Mouse (Mus musculus): ENCODE measurements around the gene Kremen1.
A peak's percentile ranks its signal among the peaks of the same experiment; 100 is the strongest.

Kremen1 gene

GRCm38 (mm10) chr11:5215401-5216187 lies 45.8 kb downstream of the Kremen1 start:
- DNase-seq (ENCODE audit: low read depth, low spot score), result no peak

GRCm38 (mm10) chr11:5214483-5215040 lies 46.8 kb downstream of the Kremen1 start:
- DNase-seq (ENCODE audit: low read depth, low spot score), result no peak

- no peak for DNase-seq (ENCODE audit: low read depth, low spot score)
Observed at GRCm38 (mm10) chr11:5203054-5203453, 58.3 kb downstream of the Kremen1 start.

- DNase-seq (ENCODE audit: low read depth, low spot score), result no peak
Observed at GRCm38 (mm10) chr11:5201799-5202680, 59.3 kb downstream of the Kremen1 start.

GRCm38 (mm10) chr11:5199879-5200278 lies 61.5 kb downstream of the Kremen1 start:
- no peak for DNase-seq (ENCODE audit: low read depth, low spot score)

GRCm38 (mm10) chr11:5197068-5197467 lies 64.3 kb downstream of the Kremen1 start:
- no peak for DNase-seq (ENCODE audit: low read depth, low spot score)

GRCm38 (mm10) chr11:5196583-5196982 lies 64.8 kb downstream of the Kremen1 start:
- DNase-seq (ENCODE audit: low read depth, low spot score), result no peak

GRCm38 (mm10) chr11:5193576-5193881 lies 67.8 kb downstream of the Kremen1 start:
- no peak for DNase-seq (ENCODE audit: low read depth, low spot score)

GRCm38 (mm10) chr11:5192840-5193575 lies 68.3 kb downstream of the Kremen1 start:
- no peak for DNase-seq (ENCODE audit: low read depth, low spot score)

- no peak for DNase-seq (ENCODE audit: low read depth, low spot score)
Observed at GRCm38 (mm10) chr11:5192084-5192516, 69.3 kb downstream of the Kremen1 start.

- DNase-seq (ENCODE audit: low read depth, low spot score), result no peak
Observed at GRCm38 (mm10) chr11:5189239-5189933, 72.0 kb downstream of the Kremen1 start.

GRCm38 (mm10) chr11:5188170-5188569 lies 73.2 kb downstream of the Kremen1 start:
- no peak for DNase-seq (ENCODE audit: low read depth, low spot score)

GRCm38 (mm10) chr11:5184832-5185231 lies 76.5 kb downstream of the Kremen1 start:
- DNase-seq (ENCODE audit: low read depth, low spot score), result no peak

GRCm38 (mm10) chr11:5184250-5184649 lies 77.1 kb downstream of the Kremen1 start:
- DNase-seq (ENCODE audit: low read depth, low spot score), result no peak

GRCm38 (mm10) chr11:5182870-5183269 lies 78.5 kb downstream of the Kremen1 start:
- DNase-seq (ENCODE audit: low read depth, low spot score), result no peak

- peak; percentile 67 for DNase-seq (ENCODE audit: low read depth, low spot score)
Observed at GRCm38 (mm10) chr11:5181850-5182404, 79.4 kb downstream of the Kremen1 start.

- no peak for DNase-seq (ENCODE audit: low read depth, low spot score)
Observed at GRCm38 (mm10) chr11:5179391-5179790, 82.0 kb downstream of the Kremen1 start.

- DNase-seq (ENCODE audit: low read depth, low spot score), result no peak
Observed at GRCm38 (mm10) chr11:5177171-5177570, 84.2 kb downstream of the Kremen1 start.

GRCm38 (mm10) chr11:5176685-5177084 lies 84.7 kb downstream of the Kremen1 start:
- no peak for DNase-seq (ENCODE audit: low read depth, low spot score)

- DNase-seq (ENCODE audit: low read depth, low spot score), result no peak
Observed at GRCm38 (mm10) chr11:5175866-5176265, 85.5 kb downstream of the Kremen1 start.

GRCm38 (mm10) chr11:5175141-5175540 lies 86.2 kb downstream of the Kremen1 start:
- no peak for DNase-seq (ENCODE audit: low read depth, low spot score)
